Mouse (Mus musculus): ENCODE data around the gene Galnt13. TPM values are rescaled to one million over a fixed set of nuclear protein-coding genes. Genes with fewer than 3 reads are reported as not detected.

The Galnt13 gene
- polyA plus RNA-seq, 1 experiment = not detected

DNA sequence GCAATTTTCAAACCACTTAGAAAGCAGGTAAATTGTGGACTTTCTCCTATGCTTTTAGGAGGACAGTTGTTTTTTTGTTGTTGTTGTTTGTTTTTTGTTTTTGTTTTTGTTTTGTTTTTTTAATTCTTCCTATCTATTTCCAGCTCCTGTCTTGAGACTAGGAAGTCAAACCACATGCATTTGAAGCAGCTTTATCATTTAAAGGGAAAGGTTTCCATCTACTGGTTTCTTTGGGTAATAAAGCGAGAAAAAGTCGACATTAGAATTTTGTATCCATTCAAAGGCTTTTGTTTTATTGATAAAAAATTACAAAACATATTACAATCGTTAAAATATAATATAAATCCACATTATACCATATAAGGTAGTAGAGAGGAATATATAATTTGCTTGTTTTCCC lies 598.5 kb downstream of the Galnt13 start:
- Histone ChIP-seq H3K79me3 (ENCODE audit: low read depth) (no peaks in the 10 kb centered on the region), H3K36me3 (ENCODE audit: control insufficient read depth, insufficient read depth) (no peaks in the 10 kb centered on the region), H3K27me3 (ENCODE audit: control insufficient read depth, insufficient read depth, insufficient read length) (no peaks in the 10 kb centered on the region), H3K79me2 (ENCODE audit: control insufficient read depth, insufficient read depth) (no peaks in the 10 kb centered on the region), H3ac (ENCODE audit: control insufficient read depth, insufficient read length, low read depth) (no peak overlapping the region), H3K4me3 (ENCODE audit: insufficient read depth, poor library complexity, severe bottlenecking) (no peak overlapping the region)
- TF ChIP-seq MYOD1 (IDR thresholded peaks at IDR 0.05; ENCODE audit: control insufficient read depth, insufficient read length, low read depth) (no peak), MAX (IDR thresholded peaks at IDR 0.05) (no peak), USF1 (IDR thresholded peaks at IDR 0.05; ENCODE audit: low read depth) (no peak), CTCF (IDR thresholded peaks at IDR 0.05; ENCODE audit: control insufficient read depth, insufficient read depth, insufficient read length) (no peak), MYOG (IDR thresholded peaks at IDR 0.05; ENCODE audit: control insufficient read depth, extremely low read depth, insufficient read length) (no peak), FOSL1 (IDR thresholded peaks at IDR 0.05; ENCODE audit: insufficient read depth, low read length, poor library complexity, severe bottlenecking) (no peak), CEBPB (IDR thresholded peaks at IDR 0.05; ENCODE audit: low read depth) (no peak)

DNA sequence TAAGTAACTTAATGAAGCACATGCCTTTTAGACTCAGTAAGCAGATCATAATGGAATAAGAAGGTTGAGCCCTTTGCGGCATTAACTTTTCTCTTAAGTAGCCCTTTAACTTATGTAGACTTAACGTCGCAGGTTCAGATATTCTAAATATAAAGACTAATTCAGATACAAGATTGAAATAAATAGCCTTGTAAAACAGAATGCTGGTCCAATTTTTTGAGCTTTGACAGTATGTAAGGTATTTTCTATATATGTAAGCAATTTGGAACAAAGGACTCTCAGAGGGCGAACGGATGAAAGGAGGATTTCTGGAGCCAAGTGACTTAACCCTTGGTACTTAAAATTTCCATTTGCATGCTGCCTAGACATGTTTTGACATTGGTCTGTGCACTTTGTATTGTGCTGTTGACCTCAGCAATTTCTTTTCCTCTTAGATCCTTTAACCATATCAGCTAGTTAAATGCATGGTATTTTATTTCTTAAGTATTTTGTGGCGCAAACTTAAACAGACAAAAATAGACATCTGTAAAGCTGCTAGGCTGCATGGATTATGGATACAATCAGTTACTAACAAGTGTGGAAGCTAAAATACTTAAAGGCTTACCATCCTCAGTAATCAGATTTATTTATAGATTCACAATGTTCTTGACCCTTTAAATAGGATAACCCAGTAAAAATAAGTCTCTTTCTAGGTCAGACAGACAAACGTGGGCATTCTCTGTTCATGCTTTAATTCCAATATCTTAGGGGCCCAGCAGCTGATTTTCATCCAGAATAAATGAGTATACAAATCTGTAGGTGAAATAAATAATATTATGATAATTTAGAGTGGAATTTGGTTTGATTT lies 629.6 kb downstream of the Galnt13 start:
- Histone ChIP-seq H3K79me2 (ENCODE audit: control insufficient read depth, insufficient read depth) (no peaks in the 10 kb centered on the region), H3K4me3 (ENCODE audit: insufficient read depth, poor library complexity, severe bottlenecking) (no peak overlapping the region), H3K36me3 (ENCODE audit: control insufficient read depth, insufficient read depth) (no peaks in the 10 kb centered on the region), H3K79me3 (ENCODE audit: low read depth) (no peaks in the 10 kb centered on the region), H3K27me3 (ENCODE audit: control insufficient read depth, insufficient read depth, insufficient read length) (no peaks in the 10 kb centered on the region), H3ac (ENCODE audit: control insufficient read depth, insufficient read length, low read depth) (no peak overlapping the region)
- TF ChIP-seq MYOD1 (IDR thresholded peaks at IDR 0.05; ENCODE audit: control insufficient read depth, insufficient read length, low read depth) (no peak), MYOG (IDR thresholded peaks at IDR 0.05; ENCODE audit: control insufficient read depth, extremely low read depth, insufficient read length) (no peak), MAX (IDR thresholded peaks at IDR 0.05) (no peak), USF1 (IDR thresholded peaks at IDR 0.05; ENCODE audit: low read depth) (no peak)

DNA sequence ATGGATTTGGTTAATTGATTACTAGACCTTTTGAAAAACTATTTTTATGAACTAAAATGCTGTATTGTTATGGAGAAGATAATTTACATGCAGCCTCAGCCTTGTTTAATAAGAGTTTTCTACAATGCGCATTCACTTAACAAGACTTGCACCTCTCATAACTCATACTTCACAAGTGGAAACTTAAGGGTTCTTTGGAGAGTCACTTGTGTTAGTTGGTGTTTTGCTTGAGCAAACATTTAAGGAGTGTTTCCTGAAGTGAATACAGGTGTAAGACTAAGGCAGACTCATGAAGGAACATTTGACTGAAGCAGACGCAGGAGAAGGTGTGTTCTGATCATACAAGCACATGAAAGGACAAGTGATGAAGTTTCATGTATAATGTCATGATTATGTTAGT lies 649.5 kb downstream of the Galnt13 start:
- Histone ChIP-seq H3K4me3 (ENCODE audit: insufficient read depth, poor library complexity, severe bottlenecking) (no peak overlapping the region), H3K79me3 (ENCODE audit: low read depth) (no peaks in the 10 kb centered on the region), H3K36me3 (ENCODE audit: control insufficient read depth, insufficient read depth) (no peaks in the 10 kb centered on the region), H3K79me2 (ENCODE audit: control insufficient read depth, insufficient read depth) (no peaks in the 10 kb centered on the region), H3ac (ENCODE audit: control insufficient read depth, insufficient read length, low read depth) (no peak overlapping the region), H3K27me3 (ENCODE audit: control insufficient read depth, insufficient read depth, insufficient read length) (no peaks in the 10 kb centered on the region)
- TF ChIP-seq MYOG (IDR thresholded peaks at IDR 0.05; ENCODE audit: control insufficient read depth, extremely low read depth, insufficient read length) (no peak), MAX (IDR thresholded peaks at IDR 0.05) (no peak), CEBPB (IDR thresholded peaks at IDR 0.05; ENCODE audit: low read depth) (no peak), USF1 (IDR thresholded peaks at IDR 0.05; ENCODE audit: low read depth) (no peak), CTCF (IDR thresholded peaks at IDR 0.05; ENCODE audit: control insufficient read depth, insufficient read depth, insufficient read length) (no peak), MYOD1 (IDR thresholded peaks at IDR 0.05; ENCODE audit: control insufficient read depth, insufficient read length, low read depth) (no peak), FOSL1 (IDR thresholded peaks at IDR 0.05; ENCODE audit: insufficient read depth, low read length, poor library complexity, severe bottlenecking) (no peak)

DNA sequence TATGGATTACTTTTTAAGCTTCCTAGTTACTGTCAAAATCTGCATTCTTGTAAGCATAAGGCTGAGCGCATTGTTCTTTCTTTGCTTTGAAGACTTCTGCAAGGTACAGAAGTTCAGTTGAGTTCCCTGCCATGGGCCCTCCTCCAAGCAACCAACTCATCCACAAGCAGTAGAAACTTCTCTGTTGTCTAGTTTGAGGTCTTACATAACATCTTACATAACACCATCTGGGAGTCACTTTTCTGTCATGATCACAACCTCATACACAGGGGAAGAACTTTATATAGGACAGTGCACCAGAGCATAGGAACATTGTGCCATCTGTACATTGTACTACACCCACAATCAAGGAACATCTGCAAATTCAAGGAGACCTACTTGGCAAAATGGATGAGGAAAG lies 651.9 kb downstream of the Galnt13 start:
- Histone ChIP-seq H3K79me2 (ENCODE audit: control insufficient read depth, insufficient read depth) (no peaks in the 10 kb centered on the region), H3ac (ENCODE audit: control insufficient read depth, insufficient read length, low read depth) (no peak overlapping the region), H3K4me3 (ENCODE audit: insufficient read depth, poor library complexity, severe bottlenecking) (no peak overlapping the region), H3K27me3 (ENCODE audit: control insufficient read depth, insufficient read depth, insufficient read length) (no peaks in the 10 kb centered on the region), H3K36me3 (ENCODE audit: control insufficient read depth, insufficient read depth) (no peaks in the 10 kb centered on the region), H3K79me3 (ENCODE audit: low read depth) (no peaks in the 10 kb centered on the region)
- TF ChIP-seq CTCF (IDR thresholded peaks at IDR 0.05; ENCODE audit: control insufficient read depth, insufficient read depth, insufficient read length) (no peak), MYOD1 (IDR thresholded peaks at IDR 0.05; ENCODE audit: control insufficient read depth, insufficient read length, low read depth) (no peak), USF1 (IDR thresholded peaks at IDR 0.05; ENCODE audit: low read depth) (no peak), MYOG (IDR thresholded peaks at IDR 0.05; ENCODE audit: control insufficient read depth, extremely low read depth, insufficient read length) (no peak), MAX (IDR thresholded peaks at IDR 0.05) (no peak), FOSL1 (IDR thresholded peaks at IDR 0.05; ENCODE audit: insufficient read depth, low read length, poor library complexity, severe bottlenecking) (no peak), CEBPB (IDR thresholded peaks at IDR 0.05; ENCODE audit: low read depth) (no peak)

DNA sequence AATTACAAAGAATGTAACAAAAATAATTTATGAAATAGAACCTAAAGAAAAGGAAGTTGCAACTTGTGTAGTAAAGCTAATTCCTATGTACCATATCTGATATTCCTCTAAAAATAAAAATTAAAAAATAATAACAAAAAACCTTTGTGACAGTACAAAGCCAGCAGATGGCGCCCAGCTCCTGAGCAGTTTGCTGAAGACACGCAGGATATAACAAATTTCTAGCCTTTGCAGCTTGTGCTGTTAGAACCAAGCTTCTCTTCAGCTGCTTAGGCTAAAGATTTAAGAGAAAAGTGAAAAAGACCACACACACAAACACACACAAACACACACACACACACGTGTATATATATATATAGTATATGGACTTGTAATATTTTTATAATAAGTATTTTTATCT lies 654.2 kb downstream of the Galnt13 start:
- Histone ChIP-seq H3K4me3 (ENCODE audit: insufficient read depth, poor library complexity, severe bottlenecking) (no peak overlapping the region), H3K79me2 (ENCODE audit: control insufficient read depth, insufficient read depth) (no peaks in the 10 kb centered on the region), H3K79me3 (ENCODE audit: low read depth) (no peaks in the 10 kb centered on the region), H3K27me3 (ENCODE audit: control insufficient read depth, insufficient read depth, insufficient read length) (no peaks in the 10 kb centered on the region), H3K36me3 (ENCODE audit: control insufficient read depth, insufficient read depth) (no peaks in the 10 kb centered on the region), H3ac (ENCODE audit: control insufficient read depth, insufficient read length, low read depth) (no peak overlapping the region)
- TF ChIP-seq CTCF (IDR thresholded peaks at IDR 0.05; ENCODE audit: control insufficient read depth, insufficient read depth, insufficient read length) = peak; percentile 16
- TF ChIP-seq MAX (IDR thresholded peaks at IDR 0.05) = no peak

DNA sequence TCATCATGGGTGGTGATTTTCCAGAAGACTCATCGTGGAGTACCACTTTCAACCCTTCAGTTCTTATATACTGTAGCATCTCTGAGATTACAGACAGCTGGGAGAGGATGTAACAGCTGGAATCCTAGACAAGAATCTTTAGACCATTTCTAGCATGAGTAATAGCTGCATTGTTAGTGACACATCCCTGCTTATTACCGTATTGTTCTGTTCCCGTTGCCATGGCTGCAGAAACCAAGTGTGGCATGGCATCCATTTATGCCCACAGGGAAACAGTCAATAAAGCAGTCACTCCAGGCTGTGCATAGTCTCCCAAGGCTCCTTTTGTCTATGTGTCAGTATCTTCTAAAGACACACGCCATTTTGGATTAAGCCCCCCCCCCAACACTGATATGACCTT lies 655.4 kb downstream of the Galnt13 start:
- no peaks in the 10 kb centered on the region for H3K36me3 ChIP-seq (ENCODE audit: control insufficient read depth, insufficient read depth)
- no peak overlapping the region for H3K4me3 ChIP-seq (ENCODE audit: insufficient read depth, poor library complexity, severe bottlenecking)
- H3K79me3 ChIP-seq (ENCODE audit: low read depth) = no peaks in the 10 kb centered on the region
- no peaks in the 10 kb centered on the region for H3K79me2 ChIP-seq (ENCODE audit: control insufficient read depth, insufficient read depth)
- no peak overlapping the region for H3ac ChIP-seq (ENCODE audit: control insufficient read depth, insufficient read length, low read depth)
- TF ChIP-seq CTCF (IDR thresholded peaks at IDR 0.05; ENCODE audit: control insufficient read depth, insufficient read depth, insufficient read length) (no peak), CEBPB (IDR thresholded peaks at IDR 0.05; ENCODE audit: low read depth) (no peak), MAX (IDR thresholded peaks at IDR 0.05) (no peak), MYOD1 (IDR thresholded peaks at IDR 0.05; ENCODE audit: control insufficient read depth, insufficient read length, low read depth) (peak; percentile 91), USF1 (IDR thresholded peaks at IDR 0.05; ENCODE audit: low read depth) (no peak)
- no peaks in the 10 kb centered on the region for H3K27me3 ChIP-seq (ENCODE audit: control insufficient read depth, insufficient read depth, insufficient read length)
